Mouse (Mus musculus) mouse trophoblast stem cell (cell line): ENCODE results near the gene Trim56.
"Not testable (repeated sequence)": the region's sequence is repeated elsewhere in the genome, so short reads cannot be mapped to it uniquely, and the experiment has no call there.

Source experiments
- in situ Hi-C, 2 experiments: fragments of 300-500 bp; cut with MseI, MboI; formaldehyde crosslinking; loops; 2 replicates in 1 of 2; 3 replicates in 1 of 2; pipeline ENCODE4 v1.15.1; 2025

Trim56 gene

GRCm38 (mm10) chr5:137115866-137116847 is at the start of gene Trim56:
Gene Trim56 (minus strand): TSS chr5:137116209.
- in situ Hi-C loops: no loop called here

DNA sequence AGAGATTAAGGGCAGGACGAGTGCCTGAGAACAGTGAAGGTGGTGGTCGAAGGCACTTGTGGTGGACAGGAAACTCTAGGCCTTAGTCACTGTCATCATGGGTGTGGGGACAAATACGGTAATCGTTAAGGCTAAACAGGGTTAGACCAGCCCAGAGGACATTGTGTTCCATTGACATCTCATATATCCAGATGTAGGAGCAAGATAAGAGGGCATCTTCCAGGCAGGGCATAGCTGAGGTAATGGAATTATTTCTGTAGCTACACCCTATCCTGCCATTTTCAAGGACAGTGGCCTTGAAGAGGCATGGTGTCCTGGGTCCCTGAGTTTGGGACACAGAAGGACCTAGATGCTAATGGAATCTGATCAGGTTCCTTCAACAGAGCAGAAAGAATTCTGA is 45.8 kb upstream of the Trim56 start:
- in situ Hi-C loops: no loop called here

GRCm38 (mm10) chr5:137159461-137159860 is 43.5 kb upstream of the Trim56 start:
- in situ Hi-C loops: no loop called here

DNA sequence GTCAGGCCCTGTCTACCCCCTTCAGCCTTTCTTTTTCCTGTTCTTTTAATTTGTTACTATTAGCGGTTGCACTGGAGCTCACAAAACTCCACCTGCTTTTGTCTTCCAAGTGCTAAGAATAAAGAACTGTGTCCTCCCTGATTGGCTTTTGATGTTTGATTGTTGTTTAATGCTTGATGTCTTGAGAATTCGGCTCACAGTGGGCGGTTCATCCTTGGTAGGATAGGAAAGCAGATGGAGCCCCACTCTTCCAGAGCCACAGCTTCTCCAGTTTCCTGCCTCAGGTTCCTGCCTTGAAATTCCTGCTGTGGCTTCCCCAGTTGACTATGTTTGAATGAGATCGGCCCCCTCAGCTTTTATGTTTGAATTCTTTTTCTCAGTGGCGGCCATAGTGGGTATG is 37.3 kb upstream of the Trim56 start:
- in situ Hi-C loops: no loop called here

GRCm38 (mm10) chr5:137152623-137153022 is 36.6 kb upstream of the Trim56 start:
- in situ Hi-C loops: no loop called here

DNA sequence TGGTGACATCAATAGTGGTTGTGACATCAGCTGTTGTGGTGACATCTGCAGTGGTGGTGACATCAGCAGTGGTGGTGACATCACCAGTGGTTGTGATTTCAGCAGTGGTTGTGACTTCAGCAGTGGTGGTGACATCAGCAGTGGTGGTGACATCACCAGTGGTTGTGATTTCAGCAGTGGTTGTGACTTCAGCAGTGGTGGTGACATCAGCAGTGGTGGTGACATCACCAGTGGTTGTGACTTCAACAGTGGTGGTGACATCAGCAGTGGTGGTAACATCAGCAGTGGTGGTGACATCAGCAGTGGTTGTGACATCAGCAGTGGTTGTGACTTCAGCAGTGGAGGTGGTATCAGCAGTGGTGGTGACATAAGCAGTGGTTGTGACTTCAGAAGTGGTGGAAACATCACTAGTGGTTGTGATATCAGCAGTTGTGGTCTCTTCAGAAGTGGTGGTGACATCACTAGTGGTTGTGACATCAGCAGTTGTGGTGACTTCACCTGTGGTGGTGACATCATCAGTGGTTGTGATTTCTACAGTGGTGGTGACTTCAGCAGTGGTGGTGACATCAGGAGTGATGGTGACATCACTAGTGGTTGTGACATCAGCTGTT is 33.4 kb upstream of the Trim56 start, which contains the start of gene Muc3:
Gene Muc3, minus strand, starts transcription at position 51 of the 611 bp plus-strand sequence.
- in situ Hi-C loops: not testable (repeated sequence)

GRCm38 (mm10) chr5:137140836-137141235 is 24.8 kb upstream of the Trim56 start:
- in situ Hi-C loops: no loop called here

DNA sequence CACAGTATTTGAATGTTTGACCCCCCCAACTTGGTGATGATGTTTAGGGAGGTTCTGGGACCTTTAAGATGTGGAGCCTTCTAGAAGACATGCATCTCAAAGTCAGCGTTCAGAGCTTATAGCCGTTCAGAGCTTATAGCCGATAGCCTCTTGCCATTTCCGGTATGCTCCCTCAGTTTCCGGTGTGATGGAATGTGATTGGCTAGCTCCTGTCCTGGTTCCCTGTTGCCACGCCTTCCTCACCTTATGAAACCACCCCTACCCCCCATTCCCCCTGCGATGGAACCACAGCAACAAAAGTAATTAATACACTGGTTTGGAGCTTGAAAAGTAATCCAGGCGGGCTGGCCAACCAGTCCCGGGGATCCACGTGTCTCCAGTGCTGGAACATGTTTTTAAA is 23.0 kb upstream of the Trim56 start:
- in situ Hi-C loops: no loop called here

DNA sequence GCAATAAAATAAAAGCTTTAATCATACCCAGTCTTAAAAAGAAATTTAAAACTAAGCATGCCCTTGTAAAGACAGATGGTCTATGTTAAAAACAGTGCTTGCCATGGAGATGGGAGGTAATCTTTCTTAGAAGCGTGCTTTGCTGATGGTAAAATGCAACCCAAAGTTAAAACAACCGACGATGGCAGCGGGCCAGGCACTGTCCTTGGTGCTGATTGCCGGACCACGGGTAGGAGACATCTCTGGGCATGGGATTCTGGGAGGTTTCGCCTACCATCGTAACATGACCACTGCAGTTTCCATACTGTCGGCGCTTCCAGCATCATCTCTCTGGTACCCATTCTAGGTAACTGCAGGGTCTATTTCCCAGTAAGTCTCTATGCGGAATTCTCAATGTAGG is 18.9 kb upstream of the Trim56 start:
- in situ Hi-C loops: no loop called here

DNA sequence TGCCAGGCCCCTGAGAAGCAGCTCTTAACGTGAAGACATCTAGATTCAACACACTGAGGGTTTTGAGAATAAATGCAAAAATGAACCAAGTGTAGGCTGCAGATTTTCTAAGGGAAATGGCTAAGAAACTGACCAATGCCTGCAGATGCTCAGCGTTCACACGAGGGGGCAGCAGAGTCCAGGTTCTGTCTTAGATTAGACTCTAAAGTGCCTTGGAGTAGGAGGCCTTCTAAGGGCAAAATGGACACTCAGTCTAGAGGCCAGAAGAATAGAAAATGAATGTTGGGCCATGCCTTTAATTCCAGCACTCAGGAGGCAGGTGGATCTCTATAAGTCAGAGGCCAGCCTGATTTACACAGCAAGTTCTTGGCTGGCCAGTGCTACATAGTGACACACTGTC is 15.5 kb upstream of the Trim56 start:
- in situ Hi-C loops: no loop called here

DNA sequence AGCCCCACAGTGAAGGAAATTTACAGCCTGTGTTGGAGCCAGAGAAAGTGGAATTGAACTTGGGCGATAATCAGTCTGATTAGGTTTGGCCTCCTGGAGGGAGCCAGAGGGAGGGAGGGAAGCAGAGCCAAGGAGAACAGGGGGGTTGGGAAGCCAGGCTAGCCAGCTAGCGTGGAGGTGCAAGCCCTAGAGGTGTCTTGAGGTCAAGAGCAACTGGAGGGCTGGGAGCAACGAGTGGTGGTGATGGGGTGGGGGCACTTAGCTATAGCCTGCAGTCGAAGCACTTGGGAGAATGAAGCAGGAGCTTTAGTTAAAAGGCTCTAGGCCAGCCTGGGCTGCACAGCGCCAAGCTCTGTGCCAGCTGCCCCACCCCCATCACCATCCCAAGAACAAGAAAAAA is 13.3 kb upstream of the Trim56 start:
- in situ Hi-C loops: no loop called here

DNA sequence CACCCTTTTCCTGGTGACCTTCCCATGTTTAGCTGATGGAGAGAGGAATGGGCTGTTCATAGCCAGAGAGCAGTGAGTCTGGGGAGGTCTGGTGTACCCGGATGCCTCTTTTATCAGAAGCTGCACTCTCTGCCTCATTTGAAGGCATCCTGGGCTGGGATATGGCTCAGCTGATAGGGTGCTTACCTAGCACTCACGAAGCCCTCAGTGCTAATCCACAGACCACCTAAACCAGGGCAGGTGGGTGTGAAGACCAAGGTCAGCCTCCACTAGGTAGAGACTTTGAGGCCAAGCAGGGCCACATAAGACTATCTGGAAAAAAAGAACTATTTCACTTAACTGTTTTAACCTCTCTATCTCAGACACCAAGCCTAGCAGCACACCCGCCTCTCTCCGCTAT is 7.5 kb upstream of the Trim56 start:
- in situ Hi-C loops: no loop called here

DNA sequence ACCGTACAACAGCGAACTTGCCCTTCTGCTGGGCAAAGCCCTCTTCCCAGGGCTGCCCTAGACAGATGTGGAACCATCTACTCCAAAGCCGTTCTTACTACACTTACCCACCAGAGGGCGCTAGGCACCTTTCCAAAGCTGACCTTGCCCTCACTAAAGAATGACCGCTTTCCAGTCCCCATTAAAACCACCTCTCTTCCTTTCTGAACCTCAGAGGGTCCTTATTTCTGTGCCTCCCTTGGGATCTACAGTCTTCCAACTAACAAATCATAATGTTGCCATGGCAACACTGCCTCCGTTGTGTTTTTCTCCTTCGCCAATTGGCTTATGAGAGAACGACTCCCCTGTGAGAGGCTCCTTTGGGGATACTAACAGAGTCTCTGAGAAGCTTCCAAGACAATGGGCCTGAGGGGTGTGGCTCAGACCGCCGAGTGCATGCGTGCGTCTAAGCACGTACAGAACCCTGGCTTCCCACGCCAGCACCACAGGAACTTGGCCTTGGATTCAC is 6.7 kb upstream of the Trim56 start:
- in situ Hi-C loops: no loop called here

GRCm38 (mm10) chr5:137121280-137121679 is 5.3 kb upstream of the Trim56 start:
- in situ Hi-C loops: no loop called here

- in situ Hi-C loops: no loop called here
These were observed 2.9 kb upstream of the Trim56 start for GRCm38 (mm10) chr5:137118878-137119277.

- in situ Hi-C loops: not testable (repeated sequence)
These were observed 2.0 kb upstream of the Trim56 start for GRCm38 (mm10) chr5:137117994-137118393.

- in situ Hi-C loops: no loop called here
These were observed 978 bp upstream of the Trim56 start for GRCm38 (mm10) chr5:137116987-137117386.

GRCm38 (mm10) chr5:137114891-137115561 is 983 bp downstream of the Trim56 start:
- in situ Hi-C loops: no loop called here

GRCm38 (mm10) chr5:137111542-137112408 is 4.2 kb downstream of the Trim56 start:
- in situ Hi-C loops: no loop called here

DNA sequence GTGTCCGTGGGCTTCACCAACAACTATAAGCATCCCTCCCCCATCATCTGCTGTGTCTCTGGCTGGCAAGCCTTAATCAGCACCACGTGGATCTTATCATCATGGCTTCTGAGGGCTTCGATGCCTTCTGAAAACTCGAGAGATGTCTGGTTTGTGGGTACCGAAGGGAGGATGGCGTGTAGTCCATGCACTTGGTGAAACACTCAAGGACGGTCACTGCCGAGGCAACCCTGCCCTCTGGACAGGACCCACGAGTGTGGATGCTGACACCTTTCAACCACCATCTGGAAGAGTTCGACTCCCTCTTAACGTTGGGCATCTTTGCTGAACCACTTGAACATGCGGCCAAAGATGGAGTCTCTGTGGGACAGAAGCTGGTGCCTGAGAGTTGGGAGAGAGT is 5.1 kb downstream of the Trim56 start:
- in situ Hi-C loops: no loop called here
